Mouse (Mus musculus) urinary bladder, postnatal 4 days (tissue): ENCODE data around the gene Snx13.
A peak's percentile ranks its signal among the peaks of the same experiment; 100 is the strongest.

Source experiments
- DNase-seq, 2 experiments: peaks; one replicate each; pipeline ENCODE4 v3.0.0; 2021 to 2022; ENCODE audit warnings: low spot score in 2 of 2

Snx13 gene

DNA sequence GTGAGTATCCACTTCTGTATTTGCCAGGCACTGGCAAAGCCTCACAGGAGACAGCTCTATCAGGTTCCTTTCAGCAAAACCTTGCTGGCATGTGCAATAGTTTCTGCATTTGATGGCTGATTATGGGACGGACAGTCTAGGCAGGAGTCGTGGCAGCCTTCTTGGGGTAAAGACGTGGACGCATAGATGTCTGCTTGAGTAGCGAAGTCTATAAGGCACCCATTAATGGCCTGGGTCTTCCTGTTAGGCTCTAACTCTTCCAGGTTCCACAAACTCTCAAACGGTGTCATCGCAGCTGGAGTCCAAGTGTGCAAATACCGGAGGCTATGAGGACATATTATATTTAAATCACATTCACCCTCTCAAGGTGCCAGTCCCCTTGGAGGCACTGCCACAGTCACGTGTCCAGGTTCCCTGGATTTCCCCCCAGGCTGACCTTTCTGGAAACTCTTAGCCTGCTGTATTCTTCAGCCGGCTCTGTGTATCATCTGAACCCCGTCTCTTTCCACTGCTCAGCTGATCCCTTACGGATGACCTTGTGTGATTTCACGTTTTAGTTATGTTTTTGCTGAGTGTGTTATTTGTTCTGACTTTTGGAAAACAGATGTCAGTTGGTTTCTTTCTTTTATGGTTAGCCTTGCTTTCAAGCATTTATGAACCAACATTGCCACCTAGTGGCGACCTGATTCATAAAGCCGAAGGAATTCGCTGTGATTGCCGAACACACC lies 144.9 kb downstream of the Snx13 start:
- DNase-seq = peak; percentile 37 to 84

DNA sequence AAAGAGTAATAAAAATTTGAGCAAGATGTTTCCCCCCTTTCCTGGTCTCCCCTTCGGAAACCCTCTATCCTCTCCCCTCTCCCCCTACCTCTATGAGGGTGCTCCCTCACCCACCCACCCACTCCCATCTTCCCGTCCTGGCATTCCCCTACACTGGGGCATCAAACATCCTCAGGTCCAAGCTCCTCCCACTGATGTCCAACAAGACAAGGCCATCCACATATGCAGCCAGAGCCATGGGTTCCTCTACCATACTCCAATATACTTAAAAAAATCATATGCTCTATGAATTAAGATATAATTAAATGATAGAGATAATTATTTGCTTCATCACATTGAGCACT lies 145.4 kb downstream of the Snx13 start:
- no peak for DNase-seq
